Mouse (Mus musculus): ENCODE data around the gene Poc1b.

- TF ChIP-seq POLR2A (IDR thresholded peaks at IDR 0.05; ENCODE audit: low read depth, low read length) (no peak), CTCF (conservative IDR thresholded peaks at IDR 0.05; ENCODE audit: insufficient read depth, insufficient read length, low read depth, low read length) (no peak)
These were observed 100.3 kb downstream of the Poc1b start for GRCm38 (mm10) chr10:99207121-99207520.
